Mouse (Mus musculus) intestine, embryonic 16.5 days (tissue): ENCODE measurements around the gene Cd300ld3. TPM values are rescaled to one million over a fixed set of nuclear protein-coding genes. Genes with fewer than 3 reads are reported as not detected.
"Not testable (repeated sequence)": the region's sequence is repeated elsewhere in the genome, so short reads cannot be mapped to it uniquely, and the experiment has no call there.

ENCODE experiments used
- ATAC-seq: fragments of 200-750 bp; cut with Nextera tagmentation; 2 replicates; pipeline ENCODE4 v1.8.0; 2017; ENCODE audit warnings: moderate TSS enrichment, moderate library complexity
- H3K27ac ChIP-seq: fragments of 300-500 bp; sonication (generic); 2 replicates; pipeline ENCODE4 v1.5.1; 2014; ENCODE audit warnings: mild to moderate bottlenecking, low read length
- H3K27me3 ChIP-seq: fragments of 300-500 bp; sonication (generic); replicated peaks from 2 replicates; pipeline ENCODE4 v1.6.1; 2014; ENCODE audit warnings: low read length, control low read depth, mixed read lengths; ENCODE audit not compliant: control insufficient read depth, insufficient read depth
- H3K36me3 ChIP-seq: fragments of 300-500 bp; sonication (generic); 2 replicates; pipeline ENCODE4 v1.6.1; 2014; ENCODE audit warnings: low read length, control low read depth; ENCODE audit not compliant: control insufficient read depth, insufficient read depth
- H3K4me1 ChIP-seq: fragments of 300-500 bp; sonication (generic); 2 replicates; pipeline ENCODE4 v1.6.1; 2014; ENCODE audit warnings: low read length, control low read depth, mixed read lengths; ENCODE audit not compliant: control insufficient read depth, insufficient read depth
- H3K4me2 ChIP-seq: fragments of 300-500 bp; sonication (generic); 2 replicates; pipeline ENCODE4 v1.6.1; 2014; ENCODE audit warnings: low read depth, low read length, control low read depth
- H3K4me3 ChIP-seq: fragments of 300-500 bp; sonication (generic); 2 replicates; pipeline ENCODE4 v1.5.1; 2014; ENCODE audit warnings: mild to moderate bottlenecking, low read length
- H3K9ac ChIP-seq: fragments of 300-500 bp; sonication (generic); 2 replicates; pipeline ENCODE4 v1.6.1; 2014; ENCODE audit warnings: low read depth, low read length
- H3K9me3 ChIP-seq: fragments of 300-500 bp; sonication (generic); 2 replicates; pipeline ENCODE4 v1.6.1; 2016; ENCODE audit warnings: low read length, control low read depth; ENCODE audit not compliant: control insufficient read depth
- WGBS: fragments of 180-500 bp; shearing (Covaris S2); extraction: QIAGEN DNeasy Blood & Tissue Kit; methylation state at CpG from one replicate; pipeline ENCODE4 v1.1.7; 2014; 5-methylcytosine and 5-hydroxymethylcytosine counted together
- polyA plus RNA-seq: library from polyadenylated mRNA; unstranded; fragments of >200 nt; fragmentation: Nextera tagmentation; extraction: Ambion mirVana; gene quantifications from 2 replicates; pipeline ENCODE4 v1.2.1, GENCODE M21; 2015

The Cd300ld3 gene
- polyA plus RNA-seq, 1 experiment from 2014 or later = not detected

GRCm38 (mm10) chr11:115016093-115016492 is 32.1 kb downstream of the Cd300ld3 start, which contains the start of gene Cd300ld2:
TSS of gene Cd300ld2 (minus strand) at chr11:115016193.
- H3K27ac ChIP-seq, H3K9ac ChIP-seq, H3K27me3 ChIP-seq, H3K4me1 ChIP-seq, H3K4me3 ChIP-seq, H3K4me2 ChIP-seq, H3K36me3 ChIP-seq, H3K9me3 ChIP-seq, ATAC-seq: not testable (repeated sequence)
- no CpG with 5 or more reads among the region's 7 CpGs for WGBS

- 84% methylated on average over 5 of the region's 5 CpGs for WGBS
- H3K27me3 ChIP-seq = no peaks in the 10 kb centered on the region
- no peak overlapping the region for H3K4me2 ChIP-seq
- no peaks in the 10 kb centered on the region for H3K36me3 ChIP-seq
- H3K4me3 ChIP-seq = no peak overlapping the region
- H3K27ac ChIP-seq = no peak overlapping the region
- no peak overlapping the region for H3K9ac ChIP-seq
- H3K9me3 ChIP-seq = no peaks in the 10 kb centered on the region
- no peak for ATAC-seq
- H3K4me1 ChIP-seq = no peaks in the 10 kb centered on the region
Measured at GRCm38 (mm10) chr11:115004070-115004469, 44.1 kb downstream of the Cd300ld3 start.

GRCm38 (mm10) chr11:115001474-115002040 is 46.7 kb downstream of the Cd300ld3 start, which contains the start of gene Cd300c2:
TSS of gene Cd300c2 (minus strand) at chr11:115001880.
- WGBS = 73% methylated on average over 7 of the region's 7 CpGs
- H3K9me3 ChIP-seq = no peaks in the 10 kb centered on the region
- H3K27ac ChIP-seq = no peak within 1 kb of the TSS
- no peaks in the 10 kb centered on the region for H3K36me3 ChIP-seq
- ATAC-seq = no peak
- H3K4me2 ChIP-seq = no peak within 1 kb of the TSS
- no peak within 1 kb of the TSS for H3K4me3 ChIP-seq
- H3K27me3 ChIP-seq = no peaks in the 10 kb centered on the region
- no peaks in the 10 kb centered on the region for H3K4me1 ChIP-seq
- H3K9ac ChIP-seq = no peak within 1 kb of the TSS

Other genes starting within 250 kb of the Cd300ld3 start
- 0.20 and 0.43 TPM in 2 replicates for gene Gpr142, start 249.5 kb downstream of the Cd300ld3 start, polyA plus RNA-seq
- 10.5 and 10.9 TPM in 2 replicates for gene Gprc5c, start 197.3 kb downstream of the Cd300ld3 start, polyA plus RNA-seq
- gene Cd300a, start 158.4 kb downstream of the Cd300ld3 start, polyA plus RNA-seq = 2.5 and 2.6 TPM in 2 replicates
- 0.23 and 0.33 TPM in 2 replicates for gene Cd300lb, start 114.0 kb downstream of the Cd300ld3 start, polyA plus RNA-seq
- not detected in 2 replicates for gene Cd300c, start 79.3 kb downstream of the Cd300ld3 start, polyA plus RNA-seq
- gene Cd300ld, start 58.5 kb downstream of the Cd300ld3 start, polyA plus RNA-seq = 0.16 and 0.22 TPM in 2 replicates
- gene Cd300c2, start 46.5 kb downstream of the Cd300ld3 start, polyA plus RNA-seq = 2.2 and 3.5 TPM in 2 replicates
- gene Cd300ld2, start 32.2 kb downstream of the Cd300ld3 start, polyA plus RNA-seq = not detected in 2 replicates
- gene Cd300ld4, start 21.4 kb downstream of the Cd300ld3 start, polyA plus RNA-seq = not detected in 2 replicates
- not detected in 2 replicates for gene Cd300ld5, start 10.6 kb downstream of the Cd300ld3 start, polyA plus RNA-seq
- 0.12 and 0.42 TPM in 2 replicates for gene Cd300e, start 13.8 kb upstream of the Cd300ld3 start, polyA plus RNA-seq
- gene Rab37, start 43.0 kb upstream of the Cd300ld3 start, polyA plus RNA-seq = 4.0 and 4.2 TPM in 2 replicates
- 1.2 and 1.6 TPM in 2 replicates for gene Cd300lf, start 85.6 kb upstream of the Cd300ld3 start, polyA plus RNA-seq
- 380 and 424 TPM in 2 replicates for gene Slc9a3r1, start 114.9 kb upstream of the Cd300ld3 start, polyA plus RNA-seq
- 11.6 and 13.2 TPM in 2 replicates for gene Tmem104, start 139.1 kb upstream of the Cd300ld3 start, polyA plus RNA-seq
- gene Nat9, start 139.4 kb upstream of the Cd300ld3 start, polyA plus RNA-seq = 24.9 and 26.5 TPM in 2 replicates
- gene Grin2c, start 218.8 kb upstream of the Cd300ld3 start, polyA plus RNA-seq = 0.06 TPM in 1 of 2 replicates, not detected in the other
- 21.7 and 22.9 TPM in 2 replicates for gene Fdxr, start 228.6 kb upstream of the Cd300ld3 start, polyA plus RNA-seq
- gene Fads6, start 249.3 kb upstream of the Cd300ld3 start, polyA plus RNA-seq = 1.2 and 1.5 TPM in 2 replicates